ENCODE assay signal across 11 mouse cellular contexts in the genomic region with DNA sequence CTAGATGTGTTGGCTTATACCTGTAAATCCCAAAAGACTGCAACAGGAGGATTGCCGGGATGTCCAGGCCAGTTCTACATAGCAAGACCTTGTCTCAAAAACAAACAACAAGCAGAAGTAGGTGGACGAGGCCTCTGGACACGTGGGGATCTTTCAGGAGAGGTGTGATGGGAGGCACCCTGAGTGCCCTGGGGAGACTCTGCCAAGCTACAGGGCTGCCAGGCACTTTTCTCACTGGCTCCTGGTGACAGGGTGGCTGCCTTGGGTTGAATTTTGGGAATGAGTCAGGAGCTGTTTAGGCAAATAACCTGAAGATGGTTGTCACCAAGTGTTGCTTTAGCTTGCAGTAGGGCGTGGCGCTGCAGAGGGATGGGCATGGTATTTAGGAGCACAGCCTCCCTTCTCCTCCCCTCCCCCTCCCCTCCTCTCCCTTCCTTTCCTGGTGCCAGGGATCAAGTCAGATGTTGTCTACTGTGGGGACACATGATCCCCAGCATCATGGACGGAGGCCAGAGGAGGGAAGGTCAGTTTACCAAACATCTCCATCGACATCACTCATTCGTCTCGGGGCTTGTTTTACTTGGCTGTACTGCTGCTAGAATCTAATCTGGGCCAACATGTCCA. TPM values are rescaled to one million over a fixed set of nuclear protein-coding genes. Genes with fewer than 3 reads are reported as not detected.
A peak's percentile ranks its signal among the peaks of the same experiment; 100 is the strongest.
DNase-seq lines count a peak whose midpoint lies in the region; ATAC-seq lines count a peak whose summit lies in the region.
"Had no signal": no experiment of that assay in that cellular context is flagged by ENCODE, and none has a peak within 500 bp of the region (broad histone marks: within the 10 kb centered on the region; RNA-seq: fewer than 3 reads in every experiment).

No protein-coding gene starts in this region.

- 73% methylated on average over 9 of the region's 9 CpGs for WGBS in hindbrain, embryonic 10.5 days
- WGBS in hindbrain, embryonic 14.5 days: 84% methylated on average over 9 of the region's 9 CpGs
- 55% methylated on average over 9 of the region's 9 CpGs for WGBS in embryonic facial prominence, embryonic 15.5 days
- 59% methylated on average over 9 of the region's 9 CpGs for WGBS in lung, embryonic 15.5 days

- no peak for DNase-seq in hindbrain, embryonic 10.5 days (ENCODE audit: low spot score)
- no peak for DNase-seq in hindbrain, embryonic 14.5 days (ENCODE audit: low spot score)
- DNase-seq in MN1 (ENCODE audit: low spot score): peak; percentile 61
- DNase-seq in embryo, embryonic 9.5 days (ENCODE audit: extremely low spot score): no peak
- no peak for DNase-seq in left cerebral cortex, adult 9 months (ENCODE audit: low spot score in 2 of 2)
- DNase-seq: cerebellum, postnatal 14 days had no signal

- 0 out of 2 replicates have a peak, but pooled peaks cover 2% of the 10 kb centered on the region for H3K9me3 ChIP-seq in hindbrain, embryonic 10.5 days
- no peaks in the 10 kb centered on the region for H3K9me3 ChIP-seq in hindbrain, embryonic 14.5 days (ENCODE audit: control insufficient read depth, low read length)
- no peaks in the 10 kb centered on the region for H3K9me3 ChIP-seq in embryonic facial prominence, embryonic 15.5 days (replicated peaks)
- H3K9me3 ChIP-seq in lung, embryonic 15.5 days: no peaks in the 10 kb centered on the region
- H3K9me3 ChIP-seq: forebrain, embryonic 15.5 days; hindbrain, embryonic 15.5 days had no signal

- H3K36me3 ChIP-seq in hindbrain, embryonic 10.5 days: peaks cover 50% of the 10 kb centered on the region
- peaks cover 21% of the 10 kb centered on the region for H3K36me3 ChIP-seq in hindbrain, embryonic 14.5 days (replicated peaks; ENCODE audit: control insufficient read depth, insufficient read depth)
- peaks cover 20% of the 10 kb centered on the region for H3K36me3 ChIP-seq in embryonic facial prominence, embryonic 15.5 days
- H3K36me3 ChIP-seq in lung, embryonic 15.5 days: peaks cover 20% of the 10 kb centered on the region

- no peaks in the 10 kb centered on the region for H3K27me3 ChIP-seq in hindbrain, embryonic 10.5 days (ENCODE audit: insufficient read depth, poor library complexity, severe bottlenecking)
- no peaks in the 10 kb centered on the region for H3K27me3 ChIP-seq in hindbrain, embryonic 14.5 days (ENCODE audit: control insufficient read depth, insufficient read depth, low read length)
- no peaks in the 10 kb centered on the region for H3K27me3 ChIP-seq in embryonic facial prominence, embryonic 15.5 days
- no peaks in the 10 kb centered on the region for H3K27me3 ChIP-seq in lung, embryonic 15.5 days
- H3K27me3 ChIP-seq: forebrain, embryonic 15.5 days; hindbrain, embryonic 15.5 days had no signal

- no peak overlapping the region for H3K4me3 ChIP-seq in hindbrain, embryonic 10.5 days
- H3K4me3 ChIP-seq in hindbrain, embryonic 14.5 days (replicated peaks; ENCODE audit: low read length): no peak overlapping the region
- no peak overlapping the region for H3K4me3 ChIP-seq in embryonic facial prominence, embryonic 15.5 days (replicated peaks)
- H3K4me3 ChIP-seq in lung, embryonic 15.5 days: no peak overlapping the region
- H3K4me3 ChIP-seq: forebrain, embryonic 15.5 days; hindbrain, embryonic 15.5 days had no signal

- peak overlapping the region; percentile 30; the same call in 1 of the 2 replicates for H3K27ac ChIP-seq in hindbrain, embryonic 10.5 days
- no peak overlapping the region for H3K27ac ChIP-seq in hindbrain, embryonic 14.5 days
- H3K27ac ChIP-seq in embryonic facial prominence, embryonic 15.5 days (replicated peaks): peak overlapping the region; percentile 85
- 0 out of 2 replicates have a peak overlapping the region, but pooled peaks have one; percentile 2 for H3K27ac ChIP-seq in lung, embryonic 15.5 days
- H3K27ac ChIP-seq: forebrain, embryonic 15.5 days; hindbrain, embryonic 15.5 days had no signal

- H3K4me2 ChIP-seq in hindbrain, embryonic 14.5 days (replicated peaks): no peak overlapping the region
- H3K4me2 ChIP-seq in embryonic facial prominence, embryonic 15.5 days (replicated peaks): no peak overlapping the region
- no peak overlapping the region for H3K4me2 ChIP-seq in lung, embryonic 15.5 days
- H3K4me2 ChIP-seq: forebrain, embryonic 15.5 days; hindbrain, embryonic 15.5 days had no signal

- ATAC-seq in hindbrain, embryonic 14.5 days (ENCODE audit: low FRiP score): no peak
- ATAC-seq in embryonic facial prominence, embryonic 15.5 days (ENCODE audit: insufficient number of reproducible peaks, low FRiP score, low TSS enrichment, low read depth): 0 out of 2 replicates have a peak, but pooled peaks have one; percentile 11
- ATAC-seq in lung, embryonic 15.5 days (ENCODE audit: borderline replicate concordance, extremely low read depth, low FRiP score, low TSS enrichment): peak; percentile 17; the same call in 1 of the 2 replicates
- no peak for ATAC-seq in megakaryocyte, adult 5-6 weeks (ENCODE audit: poor library complexity, severe bottlenecking)
- ATAC-seq: forebrain, embryonic 15.5 days had no signal

- peaks cover 63% of the 10 kb centered on the region for H3K4me1 ChIP-seq in hindbrain, embryonic 10.5 days (replicated peaks)
- peaks cover 11% of the 10 kb centered on the region; the same call in 1 of the 2 replicates for H3K4me1 ChIP-seq in hindbrain, embryonic 14.5 days (replicated peaks; ENCODE audit: control insufficient read depth, insufficient read depth, low read length)
- H3K4me1 ChIP-seq in embryonic facial prominence, embryonic 15.5 days: peaks cover 60% of the 10 kb centered on the region
- H3K4me1 ChIP-seq in lung, embryonic 15.5 days: peaks cover 48% of the 10 kb centered on the region

- no peak overlapping the region for H3K9ac ChIP-seq in hindbrain, embryonic 14.5 days
- H3K9ac ChIP-seq in embryonic facial prominence, embryonic 15.5 days: no peak overlapping the region
- no peak overlapping the region for H3K9ac ChIP-seq in lung, embryonic 15.5 days
- H3K9ac ChIP-seq: forebrain, embryonic 15.5 days; hindbrain, embryonic 15.5 days had no signal

RNA-seq across cellular contexts. Expression of gene Foxk1, which starts 30.6 kb away (rescaled TPM):
- 5.2 and 5.5 TPM in 2 replicates for polyA plus RNA-seq in hindbrain, embryonic 10.5 days (2016; fragmentation: Nextera tagmentation; extraction: Ambion mirVana)
- 5.4 and 5.9 TPM in 2 replicates for polyA plus RNA-seq in hindbrain, embryonic 14.5 days (2014; fragmentation: Nextera tagmentation; extraction: Ambion mirVana)
- 6.5 and 6.6 TPM in 2 replicates for polyA plus RNA-seq in embryonic facial prominence, embryonic 15.5 days (2015; fragmentation: Nextera tagmentation; extraction: Ambion mirVana)
- polyA plus RNA-seq in lung, embryonic 15.5 days (2015; fragmentation: Nextera tagmentation; extraction: Ambion mirVana): 4.0 and 5.7 TPM in 2 replicates
- total RNA-seq in megakaryocyte, adult 5-6 weeks (2015): 21.2 and 21.4 TPM in 2 replicates
- total RNA-seq in megakaryocyte, adult 5-6 weeks (2017): 14.5 and 19.0 TPM in 2 replicates

RNA-seq across cellular contexts. Expression of gene Ap5z1, which starts 31.8 kb away (rescaled TPM):
- 13.5 and 16.9 TPM in 2 replicates for polyA plus RNA-seq in hindbrain, embryonic 10.5 days (2016; fragmentation: Nextera tagmentation; extraction: Ambion mirVana)
- 12.6 and 12.9 TPM in 2 replicates for polyA plus RNA-seq in hindbrain, embryonic 14.5 days (2014; fragmentation: Nextera tagmentation; extraction: Ambion mirVana)
- 9.9 and 11.8 TPM in 2 replicates for polyA plus RNA-seq in embryonic facial prominence, embryonic 15.5 days (2015; fragmentation: Nextera tagmentation; extraction: Ambion mirVana)
- 7.8 and 8.8 TPM in 2 replicates for polyA plus RNA-seq in lung, embryonic 15.5 days (2015; fragmentation: Nextera tagmentation; extraction: Ambion mirVana)
- total RNA-seq in megakaryocyte, adult 5-6 weeks (2015): 10.3 and 10.7 TPM in 2 replicates
- total RNA-seq in megakaryocyte, adult 5-6 weeks (2017): 9.3 and 10.0 TPM in 2 replicates

Comparison
In these comparisons a context has a peak if more than half of its experiments do, and no peak if none do; other contexts are left out.
1. ATAC-seq: peak in embryonic facial prominence, embryonic 15.5 days (single experiment) and lung, embryonic 15.5 days (single experiment); none in hindbrain, embryonic 14.5 days (single experiment) and megakaryocyte, adult 5-6 weeks (single experiment).